Mouse (Mus musculus): ENCODE data around the gene Megf6. TPM values are rescaled to one million over a fixed set of nuclear protein-coding genes. Genes with fewer than 3 reads are reported as not detected.

Gene Megf6
- total RNA-seq, 2 experiments from 2014 or later, result 9.4 to 11.6 TPM

Other genes with a start within 250 kb of the Megf6 start
- gene A430005L14Rik, start 213.5 kb upstream of the Megf6 start, total RNA-seq (2021), result 10 to 100 TPM; 17.9 to 20.8 TPM
- gene Dffb, start 195.6 kb upstream of the Megf6 start, total RNA-seq (2021), result 10 to 100 TPM; 10.0 to 16.9 TPM
- gene Cep104, start 195.5 kb upstream of the Megf6 start, total RNA-seq (2021), result 10 to 100 TPM; 28.8 to 29.4 TPM
- gene Lrrc47, start 159.0 kb upstream of the Megf6 start, total RNA-seq (2021), result 10 to 100 TPM; 49.4 to 67.7 TPM
- gene Smim1, start 144.5 kb upstream of the Megf6 start, total RNA-seq (2021), result 1 to 10 TPM; 6.8 to 10.0 TPM
- gene Ccdc27, start 128.1 kb upstream of the Megf6 start, total RNA-seq (2021), result 1 to 10 TPM; 1.0 to 1.7 TPM
- 1 to 10 TPM; 3.8 to 4.0 TPM for gene Trp73, start 30.5 kb upstream of the Megf6 start, total RNA-seq (2021)
- gene Wrap73, start 28.4 kb upstream of the Megf6 start, total RNA-seq (2021), result 10 to 100 TPM; 29.7 to 36.1 TPM
- gene Tprgl, start 10.1 kb upstream of the Megf6 start, total RNA-seq (2021), result 100 to 1,000 TPM; 156 to 166 TPM
- under 1 TPM; 0.23 to 0.52 TPM for gene Arhgef16, start 130.9 kb downstream of the Megf6 start, total RNA-seq (2021)
- under 1 TPM in 1 of 2 experiments, not detected in 1; 0.53 TPM for gene B230104I21Rik, start 165.4 kb downstream of the Megf6 start, total RNA-seq (2021)

All from layer of hippocampus, postnatal 14 days (tissue).